In genomic region chr4:58613022-58613421, GRCm38 (mm10) we compare ENCODE assay signal across 23 mouse cellular contexts. TPM values are rescaled to one million over a fixed set of nuclear protein-coding genes. Genes with fewer than 3 reads are reported as not detected.
A peak's percentile ranks its signal among the peaks of the same experiment; 100 is the strongest.
DNase-seq lines count a peak whose midpoint lies in the region; ATAC-seq and TF ChIP-seq lines count a peak whose summit lies in the region.
"Had no signal": no experiment of that assay in that cellular context is flagged by ENCODE, and none has a peak within 500 bp of the region (broad histone marks: within the 10 kb centered on the region; RNA-seq: fewer than 3 reads in every experiment).

No protein-coding gene starts in this region.

- H3K4me1 ChIP-seq in heart, adult 2 months (ENCODE audit: control insufficient read depth, insufficient read depth, low read length): peaks cover 3% of the 10 kb centered on the region
- H3K4me1 ChIP-seq in liver, postnatal 0 days (ENCODE audit: insufficient read depth): 0 out of 2 replicates have a peak, but pooled peaks cover 3% of the 10 kb centered on the region
- H3K4me1 ChIP-seq: embryonic facial prominence, embryonic 13.5 days; heart, embryonic 15.5 days; hindbrain, embryonic 13.5 days; kidney, embryonic 15.5 days; midbrain, embryonic 13.5 days had no signal

- 46% methylated on average over 3 of the region's 3 CpGs for WGBS in heart, adult 2 months
- WGBS in liver, postnatal 0 days (ENCODE audit: insufficient replicate concordance): 42% methylated on average over 3 of the region's 3 CpGs

- intact Hi-C loops in heart, adult 2 months (cut with DNase I): loop anchor here (10.0 kb wide), 1 partner anchor 348 kb away; no protein-coding TSS in a partner anchor
- intact Hi-C loops in heart, postnatal 25 days (cut with DNase I): no loop called here

- no peaks in the 10 kb centered on the region for H3K9me3 ChIP-seq in liver, postnatal 0 days (ENCODE audit: low read length)
- H3K9me3 ChIP-seq: embryonic facial prominence, embryonic 13.5 days; heart, embryonic 15.5 days; hindbrain, embryonic 13.5 days; kidney, embryonic 15.5 days; limb, embryonic 13.5 days; midbrain, embryonic 13.5 days had no signal

- H3K36me3 ChIP-seq in heart, adult 2 months (ENCODE audit: control insufficient read depth, insufficient read depth, low read length): 0 out of 2 replicates have a peak, but pooled peaks cover 2% of the 10 kb centered on the region
- H3K36me3 ChIP-seq in liver, postnatal 0 days (replicated peaks; ENCODE audit: insufficient read depth, low read length): no peaks in the 10 kb centered on the region
- H3K36me3 ChIP-seq: embryonic facial prominence, embryonic 13.5 days; heart, embryonic 15.5 days; hindbrain, embryonic 13.5 days; kidney, embryonic 15.5 days; limb, embryonic 13.5 days; midbrain, embryonic 13.5 days had no signal

- no peak overlapping the region for H3K4me3 ChIP-seq in heart, adult 2 months
- no peak overlapping the region for H3K4me3 ChIP-seq in liver, postnatal 0 days (ENCODE audit: low read depth, low read length)
- H3K4me3 ChIP-seq: embryonic facial prominence, embryonic 13.5 days; heart, embryonic 15.5 days; hindbrain, embryonic 13.5 days; kidney, embryonic 15.5 days; limb, embryonic 13.5 days; midbrain, embryonic 13.5 days had no signal

- no peaks in the 10 kb centered on the region for H3K79me2 ChIP-seq in heart, adult 2 months (replicated peaks; ENCODE audit: control insufficient read depth, insufficient read depth, low read length)

- H3K27me3 ChIP-seq in heart, adult 2 months (ENCODE audit: control insufficient read depth, insufficient read depth, low read length): no peaks in the 10 kb centered on the region
- no peaks in the 10 kb centered on the region for H3K27me3 ChIP-seq in liver, postnatal 0 days (ENCODE audit: insufficient read depth, low read length)
- H3K27me3 ChIP-seq: embryonic facial prominence, embryonic 13.5 days; heart, embryonic 15.5 days; hindbrain, embryonic 13.5 days; kidney, embryonic 15.5 days; limb, embryonic 13.5 days; midbrain, embryonic 13.5 days had no signal

- H3K9ac ChIP-seq in heart, adult 2 months (ENCODE audit: low read depth, low read length): no peak overlapping the region
- H3K9ac ChIP-seq in liver, postnatal 0 days (replicated peaks): no peak overlapping the region
- H3K9ac ChIP-seq: embryonic facial prominence, embryonic 13.5 days; heart, embryonic 15.5 days; hindbrain, embryonic 13.5 days; kidney, embryonic 15.5 days; limb, embryonic 13.5 days; midbrain, embryonic 13.5 days had no signal

- H3K27ac ChIP-seq in heart, adult 2 months: 0 out of 2 replicates have a peak overlapping the region, but pooled peaks have one; percentile 2
- H3K27ac ChIP-seq in liver, postnatal 0 days (ENCODE audit: low read depth): no peak overlapping the region
- H3K27ac ChIP-seq: embryonic facial prominence, embryonic 13.5 days; heart, embryonic 15.5 days; hindbrain, embryonic 13.5 days; kidney, embryonic 15.5 days; limb, embryonic 13.5 days; midbrain, embryonic 13.5 days; stomach, postnatal 0 days had no signal

- DNase-seq in heart, adult 2 months: no peak
- no peak for DNase-seq in heart, postnatal 25 days (ENCODE audit: low spot score)
- DNase-seq in liver, postnatal 0 days: no peak
- no peak for DNase-seq in liver
- no peak for DNase-seq in spleen, adult 12 weeks (ENCODE audit: low spot score)
- DNase-seq in cerebellum, adult 11 months: no peak
- DNase-seq: adrenal gland, adult 2 months; cerebellum, adult 9-10 months; gastrocnemius, postnatal 25 days; layer of hippocampus, postnatal 36 days; lung, postnatal 4 days; right cerebral cortex, postnatal 25 days had no signal

- ATAC-seq in liver, postnatal 0 days: no peak
- ATAC-seq in common myeloid progenitor, adult 5-6 weeks (replicated peaks; ENCODE audit: low read depth, poor library complexity, severe bottlenecking): peak; percentile 83
- ATAC-seq in monocyte, adult 5-6 weeks (replicated peaks; ENCODE audit: insufficient number of reproducible peaks, low FRiP score, low TSS enrichment, poor library complexity, severe bottlenecking): peak; percentile 78
- ATAC-seq: forebrain, embryonic 14.5 days; inflammation-experienced regulatory T-cells, adult 6 months; midbrain, embryonic 13.5 days had no signal

- TF ChIP-seq EP300 in heart, adult 2 months (IDR thresholded peaks at IDR 0.05; ENCODE audit: insufficient read depth, low read depth, low read length): no peak
- no peak for TF ChIP-seq EP300 in liver, postnatal 0 days (IDR thresholded peaks at IDR 0.05; ENCODE audit: low read depth)

- no peak for TF ChIP-seq CTCF in heart, adult 2 months (IDR thresholded peaks at IDR 0.05)
- TF ChIP-seq CTCF in liver, postnatal 0 days (IDR thresholded peaks at IDR 0.05; ENCODE audit: low read depth): no peak

- TF ChIP-seq POLR2A in heart, adult 2 months (IDR thresholded peaks at IDR 0.05; ENCODE audit: insufficient read depth, low read depth, low read length): no peak

- 0 out of 2 replicates have a peak overlapping the region, but pooled peaks have one; percentile 13 for H3K4me2 ChIP-seq in liver, postnatal 0 days (ENCODE audit: low read depth, low read length)
- H3K4me2 ChIP-seq: embryonic facial prominence, embryonic 13.5 days; heart, embryonic 15.5 days; hindbrain, embryonic 13.5 days; kidney, embryonic 15.5 days; limb, embryonic 13.5 days; midbrain, embryonic 13.5 days had no signal

RNA-seq across cellular contexts. Expression of gene Lpar1, which starts 59.3 kb away (rescaled TPM):
- 10 to 100 TPM in 1 of 2 experiments, 1 to 10 TPM in 1; 8.0 to 10.7 TPM for total RNA-seq in heart, adult 2 months (2021)
- 15.8 and 21.1 TPM in 2 replicates for polyA plus RNA-seq in heart, adult 2 months (2012; rRNA removed)
- total RNA-seq in heart, postnatal 25 days (2021): 10 to 100 TPM; 11.1 to 14.3 TPM
- 2.4 TPM in 2 replicates for polyA plus RNA-seq in liver, postnatal 0 days (2015; fragmentation: Nextera tagmentation; extraction: Ambion mirVana)
- total RNA-seq in common myeloid progenitor, adult 5-6 weeks (2017): 0.50 and 10.9 TPM in 2 replicates
- 0.19 TPM in 1 of 3 replicates, not detected in the others for total RNA-seq in monocyte, adult 5-6 weeks (2017)
- polyA plus RNA-seq: inflammation-experienced regulatory T-cells, adult 6 months had no signal
